ENCODE assay signal across 12 mouse cellular contexts in the genomic region with DNA sequence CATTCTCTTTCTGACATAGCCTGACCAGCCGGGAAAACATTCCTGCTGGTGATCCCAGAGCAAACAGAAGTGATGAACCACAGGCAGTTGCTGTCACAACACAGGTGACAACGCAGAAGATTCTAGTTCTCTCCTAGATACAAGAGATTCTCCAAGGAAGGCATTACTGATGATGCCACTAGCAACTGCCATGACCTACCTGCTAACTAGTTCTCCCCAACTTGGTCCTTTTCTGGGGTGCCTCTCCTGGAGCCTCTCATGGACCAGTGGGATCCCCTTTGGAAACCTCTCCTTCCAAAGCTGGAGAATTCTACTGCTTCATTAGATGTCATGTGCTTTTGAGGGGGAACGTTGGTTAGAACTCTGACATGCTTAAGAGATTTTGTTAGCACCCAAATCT. TPM values are rescaled to one million over a fixed set of nuclear protein-coding genes. Genes with fewer than 3 reads are reported as not detected.
"Had no signal": no experiment of that assay in that cellular context is flagged by ENCODE, and none has a peak within 500 bp of the region (broad histone marks: within the 10 kb centered on the region; RNA-seq: fewer than 3 reads in every experiment).

A gene (minus strand): TSS at position 101 of the 400 bp plus-strand sequence.

RNA-seq across cellular contexts. Expression of the gene that starts here (rescaled TPM):
- polyA plus RNA-seq: neural tube, embryonic 13.5 days; neural tube, embryonic 14.5 days; neural tube, embryonic 15.5 days; small intestine, adult 2 months; spleen, adult 2 months; stomach, embryonic 14.5 days; stomach, embryonic 15.5 days; stomach, embryonic 16.5 days; stomach, postnatal 0 days; thymus, adult 2 months; thymus, postnatal 0 days; urinary bladder, adult 2 months had no signal
